ENCODE assay signal across 8 mouse cellular contexts in genomic region chr19:5490898-5491708, GRCm38 (mm10). TPM values are rescaled to one million over a fixed set of nuclear protein-coding genes. Genes with fewer than 3 reads are reported as not detected.
A peak's percentile ranks its signal among the peaks of the same experiment; 100 is the strongest.
DNase-seq lines count a peak whose midpoint lies in the region; ATAC-seq lines count a peak whose summit lies in the region.

No protein-coding gene starts in this region.

- H3K9me3 ChIP-seq in intestine, embryonic 14.5 days (ENCODE audit: control insufficient read depth, low read length): no peaks in the 10 kb centered on the region

- H3K36me3 ChIP-seq in intestine, embryonic 14.5 days (ENCODE audit: control insufficient read depth, insufficient read depth, low read length): peaks cover 41% of the 10 kb centered on the region

- intact Hi-C loops in gastrocnemius, postnatal 14 days (cut with DNase I; ENCODE audit: low total_unique reads): no loop called here
- intact Hi-C loops in left cerebral cortex, postnatal 14 days (cut with DNase I): no loop called here

- peak overlapping the region; percentile 98 for H3K27ac ChIP-seq in intestine, embryonic 14.5 days (ENCODE audit: low read depth)

- H3K4me3 ChIP-seq in intestine, embryonic 14.5 days (ENCODE audit: low read depth, low read length): peak overlapping the region; percentile 95

- DNase-seq in ZHBTc4 (ENCODE audit: low read depth, low spot score): peak; percentile 91
- DNase-seq in embryo, embryonic 10 days (ENCODE audit: low spot score): peak; percentile 86
- peak; percentile 84 for DNase-seq in gastrocnemius, postnatal 14 days
- peak; percentile 89 for DNase-seq in intestine, embryonic 14.5 days (ENCODE audit: low spot score)
- peak; percentile 81 to 83 for DNase-seq in left cerebral cortex, postnatal 14 days (ENCODE audit: low spot score in 2 of 2)
- DNase-seq in right cerebral cortex, postnatal 25 days: peak; percentile 86
- DNase-seq in yolk sac, embryonic 10.5 days (ENCODE audit: low spot score): peak; percentile 88

- H3K4me1 ChIP-seq in intestine, embryonic 14.5 days (replicated peaks; ENCODE audit: control insufficient read depth, insufficient read depth, low read length): peaks cover 18% of the 10 kb centered on the region

- ATAC-seq in intestine, embryonic 14.5 days (replicated peaks; ENCODE audit: low FRiP score, low TSS enrichment, low read depth): no peak; the same call in none of the 2 replicates
- peak; percentile 27 for ATAC-seq in megakaryocyte-erythroid progenitor cell, adult 5-6 weeks (replicated peaks; ENCODE audit: low FRiP score, low TSS enrichment, poor library complexity, severe bottlenecking)

- under 1% methylated on average over 59 of the region's 59 CpGs for WGBS in intestine, embryonic 14.5 days

- no peaks in the 10 kb centered on the region for H3K27me3 ChIP-seq in intestine, embryonic 14.5 days (replicated peaks; ENCODE audit: control insufficient read depth, insufficient read depth, low read length)

- peak overlapping the region; percentile 75 for H3K4me2 ChIP-seq in intestine, embryonic 14.5 days (ENCODE audit: low read length)

- peak overlapping the region; percentile 96 for H3K9ac ChIP-seq in intestine, embryonic 14.5 days (ENCODE audit: low read length)

RNA-seq across cellular contexts. Expression of gene Cfl1, which starts 0.8 kb away (rescaled TPM):
- total RNA-seq in gastrocnemius, postnatal 14 days (2021): 100 to 1,000 TPM; 172 to 240 TPM
- 2,844 and 3,105 TPM in 2 replicates for polyA plus RNA-seq in intestine, embryonic 14.5 days (2014; fragmentation: Nextera tagmentation; extraction: Ambion mirVana)
- 1,000 to 10,000 TPM; 1,767 to 1,844 TPM for total RNA-seq in left cerebral cortex, postnatal 14 days (2021)
- total RNA-seq in megakaryocyte-erythroid progenitor cell, adult 5-6 weeks (2014; fragmentation: Nextera tagmentation): 862 and 969 TPM in 2 replicates
- total RNA-seq in megakaryocyte-erythroid progenitor cell, adult 5-6 weeks (2017): 783 and 1,100 TPM in 2 replicates

RNA-seq across cellular contexts. Expression of gene Mus81, which starts 2.9 kb away (rescaled TPM):
- total RNA-seq in gastrocnemius, postnatal 14 days (2021): 10 to 100 TPM; 23.5 to 27.0 TPM
- 37.0 and 38.3 TPM in 2 replicates for polyA plus RNA-seq in intestine, embryonic 14.5 days (2014; fragmentation: Nextera tagmentation; extraction: Ambion mirVana)
- 10 to 100 TPM; 33.7 to 37.0 TPM for total RNA-seq in left cerebral cortex, postnatal 14 days (2021)
- total RNA-seq in megakaryocyte-erythroid progenitor cell, adult 5-6 weeks (2014; fragmentation: Nextera tagmentation): 24.6 and 40.6 TPM in 2 replicates
- 6.4 and 11.4 TPM in 2 replicates for total RNA-seq in megakaryocyte-erythroid progenitor cell, adult 5-6 weeks (2017)

RNA-seq across cellular contexts. Expression of gene 1700020D05Rik, which starts 12.5 kb away (rescaled TPM):
- under 1 TPM; 0.41 to 0.82 TPM for total RNA-seq in gastrocnemius, postnatal 14 days (2021)
- polyA plus RNA-seq in intestine, embryonic 14.5 days (2014; fragmentation: Nextera tagmentation; extraction: Ambion mirVana): not detected in 2 replicates
- total RNA-seq in left cerebral cortex, postnatal 14 days (2021): 1 to 10 TPM; 5.9 to 6.0 TPM
- 1.6 and 4.6 TPM in 2 replicates for total RNA-seq in megakaryocyte-erythroid progenitor cell, adult 5-6 weeks (2014; fragmentation: Nextera tagmentation)
- total RNA-seq in megakaryocyte-erythroid progenitor cell, adult 5-6 weeks (2017): 0.88 TPM in 1 of 2 replicates, not detected in the other

RNA-seq across cellular contexts. Expression of gene Efemp2, which starts 17.3 kb away (rescaled TPM):
- total RNA-seq in gastrocnemius, postnatal 14 days (2021): 10 to 100 TPM; 14.8 to 21.3 TPM
- polyA plus RNA-seq in intestine, embryonic 14.5 days (2014; fragmentation: Nextera tagmentation; extraction: Ambion mirVana): 136 and 151 TPM in 2 replicates
- 10 to 100 TPM; 14.5 to 15.9 TPM for total RNA-seq in left cerebral cortex, postnatal 14 days (2021)
- total RNA-seq in megakaryocyte-erythroid progenitor cell, adult 5-6 weeks (2014; fragmentation: Nextera tagmentation): 2.3 TPM in 1 of 2 replicates, not detected in the other
- total RNA-seq in megakaryocyte-erythroid progenitor cell, adult 5-6 weeks (2017): not detected in 2 replicates

RNA-seq across cellular contexts. Expression of gene Snx32, which starts 19.2 kb away (rescaled TPM):
- 1 to 10 TPM; 5.7 to 6.5 TPM for total RNA-seq in gastrocnemius, postnatal 14 days (2021)
- 9.4 and 10.8 TPM in 2 replicates for polyA plus RNA-seq in intestine, embryonic 14.5 days (2014; fragmentation: Nextera tagmentation; extraction: Ambion mirVana)
- 10 to 100 TPM; 78.7 to 83.6 TPM for total RNA-seq in left cerebral cortex, postnatal 14 days (2021)
- total RNA-seq in megakaryocyte-erythroid progenitor cell, adult 5-6 weeks (2014; fragmentation: Nextera tagmentation): 6.6 TPM in 2 replicates
- total RNA-seq in megakaryocyte-erythroid progenitor cell, adult 5-6 weeks (2017): 0.61 and 4.6 TPM in 2 replicates
